Mouse (Mus musculus) gastrocnemius, postnatal 10 days (tissue): ENCODE data around the gene Ncl. TPM values are rescaled to one million over a fixed set of nuclear protein-coding genes. Genes with fewer than 3 reads are reported as not detected.

Experiments used
- DNase-seq: peaks from one replicate; pipeline ENCODE4 v3.0.0; 2021; ENCODE audit warnings: mixed read lengths
- long read RNA-seq, 2 experiments: library from polyadenylated mRNA; stranded (forward); transcript quantifications; one replicate each; pipeline ENCODE4 v2.0.0; 2021
- total RNA-seq, 2 experiments: library from RNA; stranded (reverse); gene quantifications; 2 replicates each; pipeline ENCODE4 v1.2.3; 2021

Gene Ncl
- total RNA-seq, result 100 to 1,000 TPM; 143 to 165 TPM
- long read RNA-seq, experiment 1, full-length matches to known transcripts, result 141 of 178 reads
- long read RNA-seq, experiment 1, partial matches to known transcripts, result 26 of 178 reads
- long read RNA-seq, experiment 1, other reads (novel, unspliced or antisense), result 11 of 178 reads
- long read RNA-seq, experiment 2, full-length matches to known transcripts, result 126 of 157 reads
- long read RNA-seq, experiment 2, partial matches to known transcripts, result 21 of 157 reads
- long read RNA-seq, experiment 2, other reads (novel, unspliced or antisense), result 10 of 157 reads

DNA sequence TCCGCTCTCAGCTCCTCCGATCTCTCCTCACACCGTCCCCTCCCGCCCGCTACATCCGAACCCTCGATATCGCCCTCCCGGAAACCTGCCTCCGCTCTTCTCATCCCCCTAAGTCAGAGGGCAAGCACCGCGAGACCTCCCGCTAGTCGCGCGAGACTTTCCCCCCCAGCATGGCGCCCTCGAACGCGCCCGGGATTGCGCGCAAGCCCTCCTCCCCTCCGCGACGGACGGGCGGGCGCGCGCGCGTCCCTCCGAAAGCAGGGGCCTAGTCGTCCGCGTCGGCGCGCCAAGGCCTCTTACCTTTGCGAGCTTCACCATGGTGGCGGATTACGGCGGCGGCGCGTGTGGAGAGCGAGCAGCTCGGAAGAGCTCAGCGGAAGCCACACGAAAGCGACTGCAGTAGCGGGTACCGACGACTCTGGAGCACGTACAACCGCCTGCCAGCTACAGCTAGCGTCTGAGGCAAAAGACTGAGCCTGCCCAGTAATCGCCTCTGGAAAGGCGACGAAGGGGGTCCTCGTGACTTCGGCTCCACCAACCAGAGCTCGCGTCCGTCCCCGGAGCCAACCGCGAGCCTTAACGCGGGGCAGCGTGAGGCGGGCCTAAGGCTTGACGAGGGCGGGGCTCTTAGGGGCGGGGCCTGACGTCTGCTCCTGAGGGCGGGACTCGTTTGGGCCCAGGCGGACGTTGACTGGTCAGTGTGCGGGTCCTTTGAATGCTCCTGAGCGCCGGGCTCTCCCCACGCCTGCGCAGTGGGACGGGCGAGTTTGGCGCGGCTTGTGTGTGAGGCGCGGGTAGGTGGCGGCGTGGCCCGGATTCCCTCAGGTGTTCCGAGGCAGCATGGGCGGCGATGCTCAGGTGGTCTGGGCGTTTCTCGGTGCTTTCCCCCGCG, at the start of gene Ncl:
Gene Ncl (minus strand): TSS at position 495 of the 892 bp plus-strand sequence.
- peak; percentile 96 for DNase-seq

- no peak for DNase-seq
These were observed 49.3 kb upstream of the Ncl start for GRCm38 (mm10) chr1:86408515-86408914.

GRCm38 (mm10) chr1:86406914-86407313, 47.7 kb upstream of the Ncl start:
- DNase-seq, result no peak

- no peak for DNase-seq
These were observed 47.1 kb upstream of the Ncl start for GRCm38 (mm10) chr1:86406313-86406712.

DNA sequence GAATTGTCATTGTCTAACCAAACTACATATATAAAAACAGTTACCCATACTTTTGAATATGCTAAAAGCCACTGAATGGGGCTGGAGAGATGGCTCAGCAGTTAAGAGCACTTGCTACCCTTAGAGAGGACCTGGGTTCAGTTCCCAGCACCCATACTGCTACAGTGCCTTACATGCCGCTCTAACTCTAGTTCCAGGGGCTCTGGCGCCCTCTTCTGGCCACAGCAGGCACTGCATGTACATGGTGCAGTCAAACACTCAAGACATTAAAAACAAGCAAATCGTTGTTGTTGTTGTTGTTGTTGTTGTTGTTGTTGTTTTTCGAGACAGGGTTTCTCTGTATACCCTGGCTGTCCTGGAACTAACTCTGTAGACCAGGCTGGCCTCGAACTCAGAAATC, 45.6 kb upstream of the Ncl start:
- no peak for DNase-seq

DNA sequence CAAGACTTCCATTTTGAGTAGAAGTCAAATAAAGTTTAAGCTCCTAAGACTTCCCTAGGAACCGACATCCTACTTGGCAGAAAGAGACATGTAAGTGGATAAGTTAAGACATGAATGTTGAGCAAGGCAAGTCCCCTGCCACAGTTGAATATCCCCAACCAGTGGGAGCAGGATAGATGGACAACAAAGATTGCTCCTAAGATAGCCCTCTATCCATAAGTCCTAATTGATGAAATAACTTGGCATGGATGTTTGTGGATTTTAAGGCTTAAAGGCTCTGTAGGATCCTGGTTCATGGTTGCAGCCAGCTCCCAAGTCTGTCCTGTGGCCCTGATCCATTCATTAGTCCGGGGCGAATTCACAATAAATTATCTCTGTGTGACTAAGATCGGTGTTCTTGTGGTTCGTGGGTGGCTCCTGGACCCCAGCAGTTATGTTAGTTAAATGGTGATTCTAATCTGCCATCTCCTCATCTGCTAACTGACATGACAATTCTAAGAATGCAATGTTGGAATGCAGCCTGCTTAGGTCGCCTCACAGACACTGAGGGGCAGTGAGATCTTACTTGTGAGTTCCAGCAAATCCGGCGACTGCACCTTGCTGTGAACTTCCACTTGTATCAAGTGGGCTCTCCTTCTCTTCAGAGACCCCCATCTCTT, 41.0 kb upstream of the Ncl start:
- no peak for DNase-seq

DNA sequence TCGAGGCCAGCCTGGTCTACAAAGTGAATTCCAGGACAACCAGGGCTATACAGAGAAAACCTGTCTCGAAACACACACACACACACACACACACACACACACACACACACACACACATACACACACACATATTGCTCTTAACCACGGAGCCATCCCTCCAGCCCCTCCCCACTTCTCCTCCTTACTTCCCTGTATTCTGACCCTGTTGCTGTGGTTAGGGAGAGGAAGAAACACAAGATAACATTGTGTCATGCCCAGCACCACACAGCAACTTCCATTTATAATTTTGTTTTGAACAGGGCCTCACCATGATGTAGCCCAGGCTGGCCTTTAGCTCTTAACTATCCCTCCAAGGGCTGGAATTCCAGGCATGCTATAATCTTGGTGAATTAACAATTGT, 40.1 kb upstream of the Ncl start:
- no peak for DNase-seq

GRCm38 (mm10) chr1:86398222-86398621, 39.0 kb upstream of the Ncl start:
- no peak for DNase-seq

GRCm38 (mm10) chr1:86397621-86398020, 38.4 kb upstream of the Ncl start:
- no peak for DNase-seq

DNA sequence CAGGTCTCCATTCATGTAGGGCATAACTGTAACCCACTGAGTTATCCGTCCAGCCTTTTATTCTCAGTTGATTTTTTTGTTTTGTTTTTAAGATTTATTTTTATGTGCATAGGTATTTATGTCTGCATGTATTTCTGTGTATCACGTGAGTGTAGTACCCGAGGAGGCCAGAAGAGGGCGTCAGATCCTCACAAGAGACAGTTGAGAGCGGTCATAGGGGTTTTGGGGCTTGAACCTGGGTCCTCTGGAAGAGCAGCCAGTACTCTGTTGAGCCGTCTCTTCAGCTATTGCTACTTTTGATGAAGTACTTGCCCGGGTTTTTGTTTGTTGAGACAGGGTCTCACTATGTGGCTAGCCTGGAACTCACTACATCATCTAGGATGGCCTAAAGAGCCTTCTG, 36.7 kb upstream of the Ncl start:
- DNase-seq, result no peak

GRCm38 (mm10) chr1:86394246-86394645, 35.0 kb upstream of the Ncl start:
- DNase-seq, result no peak

DNA sequence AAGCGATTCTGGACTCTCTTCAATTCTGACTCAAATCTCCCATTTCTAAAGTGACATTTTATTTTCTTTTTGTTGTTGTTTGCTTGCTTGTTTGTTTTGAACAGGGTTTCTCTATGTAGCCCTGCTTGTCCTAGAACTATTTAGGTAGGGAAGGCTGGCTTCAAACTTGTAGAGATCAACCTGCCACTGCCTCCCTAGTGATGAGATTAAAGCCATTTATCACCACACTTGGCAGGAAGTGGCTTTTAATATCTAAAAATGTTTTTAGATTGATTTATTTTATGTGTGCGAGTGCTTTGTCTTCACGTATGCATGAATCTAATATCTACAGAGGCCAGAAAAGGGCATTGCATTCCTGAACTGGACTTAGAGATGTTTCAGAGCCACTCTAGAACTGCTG, 34.0 kb upstream of the Ncl start:
- DNase-seq, result no peak

- no peak for DNase-seq
These were observed 32.2 kb upstream of the Ncl start for GRCm38 (mm10) chr1:86391425-86391824.

DNA sequence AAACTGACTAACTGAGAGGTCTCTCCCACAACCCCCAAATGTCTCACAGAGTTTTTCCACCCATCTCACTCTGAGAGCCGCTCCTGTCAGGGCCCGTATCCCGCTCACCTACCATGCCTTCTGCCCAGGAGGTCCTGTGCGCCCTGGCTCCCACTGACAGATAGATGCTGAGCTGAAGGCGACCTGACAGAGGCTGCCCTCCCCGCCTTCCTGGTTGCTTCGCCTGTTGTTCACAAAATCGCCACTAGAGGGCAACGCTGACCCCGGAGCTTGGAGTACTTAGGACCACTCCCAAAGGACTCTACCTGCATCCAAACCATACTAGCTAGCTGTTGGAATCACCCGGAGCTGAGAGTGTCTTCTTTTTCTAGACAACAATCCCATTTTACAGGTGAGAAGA, 30.0 kb upstream of the Ncl start:
- DNase-seq, result peak; percentile 78

DNA sequence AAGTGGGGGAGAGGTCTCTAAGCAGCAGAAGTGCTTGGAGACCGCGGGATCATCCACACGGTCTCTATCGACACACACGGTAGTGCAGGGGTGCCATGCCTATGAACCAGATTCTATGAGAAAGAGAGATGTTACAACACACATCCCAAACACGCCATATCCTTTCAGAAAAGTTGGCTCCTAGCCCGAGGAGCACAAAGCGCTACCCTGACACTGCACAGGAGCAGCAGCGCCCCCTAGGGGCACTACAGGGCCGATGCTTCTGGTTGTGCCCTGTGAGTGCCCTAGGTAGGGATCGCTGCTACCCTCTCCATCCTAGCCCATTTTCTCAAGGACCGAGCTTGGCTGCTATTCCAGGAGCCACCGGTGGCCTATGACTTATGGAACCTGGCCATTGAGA, 21.8 kb upstream of the Ncl start:
- peak; percentile 58 for DNase-seq

DNA sequence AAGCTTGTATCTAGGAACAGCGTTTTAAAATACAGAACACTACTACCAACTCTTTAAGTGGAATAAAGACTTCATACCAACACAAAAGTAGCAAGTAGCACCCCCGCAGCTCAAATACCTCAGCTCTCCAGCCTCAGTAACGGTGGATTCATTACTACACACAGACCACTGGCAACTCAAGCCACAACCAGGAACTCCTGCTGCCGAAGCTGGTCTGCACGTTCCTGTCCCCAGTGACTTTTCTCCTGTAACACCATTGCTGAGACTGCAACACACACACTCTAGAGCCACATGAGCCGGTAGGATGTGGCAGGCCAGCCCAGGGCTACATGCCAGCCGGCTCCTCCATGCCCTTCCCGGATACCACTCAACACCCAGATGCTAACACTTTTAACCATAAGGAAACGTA, 20.0 kb upstream of the Ncl start:
- peak; percentile 35 for DNase-seq

DNA sequence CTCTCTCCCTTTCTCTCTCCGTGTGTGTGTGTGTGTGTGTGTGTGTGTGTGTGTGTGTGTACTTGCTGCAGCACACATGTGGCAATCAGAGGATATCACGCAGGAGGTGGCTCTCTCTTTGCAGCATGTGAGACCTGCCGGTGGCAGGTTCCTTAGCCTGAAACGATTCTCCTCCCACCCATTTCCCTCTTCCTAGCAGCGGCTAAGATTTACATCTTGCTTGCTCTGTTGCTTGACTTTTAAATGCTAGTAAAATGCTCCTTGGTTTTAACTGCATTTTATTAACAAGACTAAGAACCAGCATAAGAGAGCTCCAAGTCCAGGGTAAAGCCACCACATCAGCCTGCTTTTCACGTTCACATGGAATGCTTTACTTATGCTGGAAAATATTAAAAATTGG, 19.5 kb upstream of the Ncl start:
- DNase-seq, result no peak

DNA sequence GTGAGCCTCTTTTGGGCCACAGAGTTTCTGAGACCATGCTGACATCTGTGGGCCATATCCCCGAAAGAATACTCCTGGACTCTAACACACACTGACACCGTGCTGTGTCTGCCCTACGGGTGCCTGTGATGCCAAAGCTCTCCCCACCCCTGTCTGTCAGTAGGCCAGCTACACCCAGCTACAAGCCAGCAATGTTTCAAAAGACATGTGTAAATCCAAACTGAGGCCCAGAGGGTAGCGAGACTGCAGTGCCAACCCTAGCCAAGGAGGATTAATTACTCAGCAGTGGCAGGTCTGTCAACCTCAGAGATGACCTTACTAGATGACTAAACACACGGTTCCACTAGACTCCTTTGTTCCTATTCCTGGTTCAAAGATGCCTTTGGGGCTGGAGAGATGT, 17.2 kb upstream of the Ncl start:
- DNase-seq, result no peak

DNA sequence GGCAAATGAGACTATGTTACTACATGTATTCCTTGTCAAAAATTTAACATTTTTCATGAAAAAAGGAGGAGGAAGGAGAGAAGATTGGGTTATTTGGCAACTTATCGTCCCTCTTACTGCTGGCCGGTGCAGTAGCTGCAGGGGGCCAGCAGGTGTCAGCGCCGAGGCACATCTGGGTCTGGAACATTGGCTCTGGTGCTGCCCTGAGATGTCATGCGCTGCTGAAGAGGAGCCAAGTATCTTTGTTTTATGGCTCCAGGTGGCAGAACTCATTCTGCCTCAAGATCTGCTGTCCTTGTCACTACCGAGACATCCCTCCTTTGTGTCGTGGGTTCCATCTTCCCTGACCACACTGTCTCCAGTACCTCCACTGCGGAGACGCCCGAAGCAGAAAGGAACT, 12.8 kb upstream of the Ncl start:
- DNase-seq, result peak; percentile 65

DNA sequence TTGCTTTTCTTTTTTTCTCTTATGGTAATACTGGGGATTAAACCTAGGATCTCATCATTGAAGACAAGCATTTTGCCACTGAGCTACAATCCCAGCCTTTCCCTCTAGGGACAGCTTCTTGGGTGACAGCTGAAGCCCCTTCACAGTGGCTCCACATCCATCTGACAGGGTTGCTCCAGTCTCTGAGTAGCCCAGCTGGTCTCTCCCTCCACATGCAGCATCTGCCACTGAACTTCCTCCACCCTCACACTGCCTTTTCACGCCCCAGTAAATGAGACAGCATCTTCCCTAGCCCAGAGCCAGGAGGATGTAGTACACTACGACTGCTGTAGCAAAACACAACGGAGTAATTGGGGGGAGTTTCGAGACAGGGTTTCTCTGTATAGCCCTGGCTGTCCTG, 8.9 kb upstream of the Ncl start:
- DNase-seq, result no peak

DNA sequence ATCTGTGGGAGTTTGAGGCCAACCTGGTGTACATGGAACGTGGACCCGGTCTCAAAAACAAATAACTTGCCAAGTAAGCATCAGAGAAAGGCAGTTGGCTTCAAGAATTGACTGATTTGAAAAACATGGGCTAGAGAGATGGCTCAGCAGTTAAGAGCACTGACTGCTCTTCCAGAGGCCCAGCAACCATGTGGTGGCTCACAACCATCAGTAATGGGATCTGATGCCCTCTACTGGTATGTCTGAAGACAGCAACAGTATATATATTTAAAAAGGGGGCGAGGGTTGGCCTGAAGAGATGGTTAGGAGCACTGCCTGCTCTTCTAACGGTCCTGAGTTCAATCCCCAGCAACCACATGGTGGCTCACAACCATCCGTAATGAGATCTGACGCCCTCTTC, 4.5 kb upstream of the Ncl start:
- no peak for DNase-seq

DNA sequence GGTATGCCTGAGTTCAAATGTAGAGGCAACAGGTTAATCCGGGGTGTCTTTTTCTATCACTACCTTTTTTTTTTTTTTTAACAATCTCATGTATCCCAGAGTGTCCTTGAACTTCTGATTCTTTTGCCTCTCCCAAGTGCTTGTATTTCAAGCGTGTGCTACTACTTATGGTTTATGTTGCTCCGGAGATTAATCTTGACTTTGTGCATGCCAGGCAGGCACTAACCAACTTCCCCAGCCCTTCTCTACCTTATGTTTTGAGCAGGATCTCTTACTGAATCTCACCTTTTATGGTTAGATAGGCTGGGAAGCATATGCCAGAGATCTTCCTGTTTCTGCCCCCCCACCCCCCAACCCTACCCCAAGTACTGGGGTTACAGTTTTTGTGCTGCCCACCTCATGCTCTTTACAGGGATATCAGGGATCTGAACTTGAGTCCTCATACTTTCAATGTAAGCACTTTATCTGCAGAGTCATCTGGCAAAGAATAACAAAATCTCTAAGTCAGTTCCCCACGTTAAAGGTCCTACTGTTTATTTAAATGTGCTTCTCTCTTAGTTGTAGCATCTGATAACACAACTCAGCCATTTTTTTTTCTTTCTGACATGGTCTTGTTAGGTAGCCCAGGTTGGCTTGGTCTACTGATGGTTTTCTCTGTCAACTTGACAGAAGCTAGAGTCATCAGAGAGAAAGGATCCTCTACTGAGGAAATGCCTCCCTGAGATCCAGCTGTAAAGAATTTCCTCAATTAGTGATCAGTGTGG, 2.8 kb upstream of the Ncl start:
- DNase-seq, result no peak
